Mouse (Mus musculus): ENCODE results near the gene Aplnr. TPM values are rescaled to one million over a fixed set of nuclear protein-coding genes. Genes with fewer than 3 reads are reported as not detected.

Aplnr gene
- polyA plus RNA-seq, 1 experiment from 2014 or later = 36.6 TPM

DNA sequence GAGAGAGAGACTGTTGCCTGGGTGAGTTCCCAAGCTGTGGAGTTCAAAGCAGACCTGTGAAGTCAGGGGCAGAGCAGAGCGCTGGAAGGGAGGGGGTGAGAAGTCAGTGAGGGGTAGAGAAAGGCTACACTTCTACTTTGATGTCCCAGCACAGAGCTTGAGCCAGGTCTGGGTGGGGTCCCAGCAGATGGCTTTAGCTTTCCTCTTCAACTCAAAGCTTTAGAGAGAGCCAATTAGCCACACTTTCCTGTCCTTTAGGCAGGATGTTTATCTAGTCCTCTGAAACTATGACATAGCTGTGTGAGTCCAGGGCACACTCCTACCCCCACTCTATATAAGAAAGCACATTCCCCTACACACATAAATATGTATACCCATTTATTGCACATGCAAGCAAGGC lies 4.3 kb upstream of the Aplnr start:
- Histone ChIP-seq H3K36me3 (ENCODE audit: control insufficient read depth, insufficient read depth, low read length) (no peaks in the 10 kb centered on the region), H3K4me1 (replicated peaks; ENCODE audit: control insufficient read depth, insufficient read depth, low read length) (no peaks in the 10 kb centered on the region), H3K4me2 (replicated peaks; ENCODE audit: low read depth, low read length) (no peak overlapping the region), H3K9me3 (ENCODE audit: control insufficient read depth, low read length) (no peaks in the 10 kb centered on the region), H3K27me3 (ENCODE audit: control insufficient read depth, insufficient read depth, low read length) (no peaks in the 10 kb centered on the region), H3K9ac (ENCODE audit: low read depth, low read length) (no peak overlapping the region), H3K27ac (ENCODE audit: low read depth, low read length) (no peak overlapping the region), H3K4me3 (ENCODE audit: low read depth, low read length) (no peak overlapping the region)
- 0% methylated on average over 1 of the region's 1 CpGs for whole genome bisulfite sequencing
- no peak for DNase-seq (ENCODE audit: low spot score)
- no peak for ATAC-seq (ENCODE audit: low FRiP score)

GRCm38 (mm10) chr2:85132204-85132603 lies 3.8 kb upstream of the Aplnr start:
- Histone ChIP-seq H3K4me3 (ENCODE audit: low read depth, low read length) (no peak overlapping the region), H3K36me3 (ENCODE audit: control insufficient read depth, insufficient read depth, low read length) (no peaks in the 10 kb centered on the region), H3K4me2 (replicated peaks; ENCODE audit: low read depth, low read length) (no peak overlapping the region), H3K9me3 (ENCODE audit: control insufficient read depth, low read length) (no peaks in the 10 kb centered on the region), H3K27me3 (ENCODE audit: control insufficient read depth, insufficient read depth, low read length) (no peaks in the 10 kb centered on the region), H3K9ac (ENCODE audit: low read depth, low read length) (no peak overlapping the region), H3K4me1 (replicated peaks; ENCODE audit: control insufficient read depth, insufficient read depth, low read length) (no peaks in the 10 kb centered on the region), H3K27ac (ENCODE audit: low read depth, low read length) (no peak overlapping the region)
- WGBS = 76% methylated on average over 2 of the region's 2 CpGs
- DNase-seq (ENCODE audit: low spot score) (no peak), ATAC-seq (ENCODE audit: low FRiP score) (no peak)

DNA sequence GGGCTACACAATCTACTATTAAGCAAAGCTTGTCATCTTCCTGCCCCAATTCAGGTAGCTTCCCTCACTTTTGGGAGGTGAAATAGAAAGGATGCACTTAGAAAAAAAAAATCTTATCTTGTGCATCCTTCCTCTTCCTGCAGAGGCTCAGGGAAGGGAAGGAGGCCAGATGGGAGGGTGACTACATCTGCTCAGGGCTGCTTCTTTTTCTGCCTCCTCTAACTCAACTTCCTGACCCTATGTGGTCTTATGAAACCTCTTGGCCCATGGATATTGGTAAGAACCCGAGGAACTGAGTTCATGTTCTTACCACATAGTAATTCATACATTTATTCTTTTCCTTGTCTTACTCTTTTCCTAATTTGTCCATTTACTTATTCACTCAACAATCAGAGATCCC lies 926 bp upstream of the Aplnr start:
- Histone ChIP-seq H3K27me3 (ENCODE audit: control insufficient read depth, insufficient read depth, low read length) (no peaks in the 10 kb centered on the region), H3K9ac (ENCODE audit: low read depth, low read length) (no peak overlapping the region), H3K4me2 (replicated peaks; ENCODE audit: low read depth, low read length) (no peak overlapping the region), H3K36me3 (ENCODE audit: control insufficient read depth, insufficient read depth, low read length) (no peaks in the 10 kb centered on the region), H3K27ac (ENCODE audit: low read depth, low read length) (no peak overlapping the region), H3K9me3 (ENCODE audit: control insufficient read depth, low read length) (no peaks in the 10 kb centered on the region), H3K4me1 (replicated peaks; ENCODE audit: control insufficient read depth, insufficient read depth, low read length) (no peaks in the 10 kb centered on the region), H3K4me3 (ENCODE audit: low read depth, low read length) (no peak overlapping the region)
- ATAC-seq (ENCODE audit: low FRiP score) (no peak), DNase-seq (ENCODE audit: low spot score) (no peak)
- 70% methylated on average over 1 of the region's 1 CpGs for WGBS

DNA sequence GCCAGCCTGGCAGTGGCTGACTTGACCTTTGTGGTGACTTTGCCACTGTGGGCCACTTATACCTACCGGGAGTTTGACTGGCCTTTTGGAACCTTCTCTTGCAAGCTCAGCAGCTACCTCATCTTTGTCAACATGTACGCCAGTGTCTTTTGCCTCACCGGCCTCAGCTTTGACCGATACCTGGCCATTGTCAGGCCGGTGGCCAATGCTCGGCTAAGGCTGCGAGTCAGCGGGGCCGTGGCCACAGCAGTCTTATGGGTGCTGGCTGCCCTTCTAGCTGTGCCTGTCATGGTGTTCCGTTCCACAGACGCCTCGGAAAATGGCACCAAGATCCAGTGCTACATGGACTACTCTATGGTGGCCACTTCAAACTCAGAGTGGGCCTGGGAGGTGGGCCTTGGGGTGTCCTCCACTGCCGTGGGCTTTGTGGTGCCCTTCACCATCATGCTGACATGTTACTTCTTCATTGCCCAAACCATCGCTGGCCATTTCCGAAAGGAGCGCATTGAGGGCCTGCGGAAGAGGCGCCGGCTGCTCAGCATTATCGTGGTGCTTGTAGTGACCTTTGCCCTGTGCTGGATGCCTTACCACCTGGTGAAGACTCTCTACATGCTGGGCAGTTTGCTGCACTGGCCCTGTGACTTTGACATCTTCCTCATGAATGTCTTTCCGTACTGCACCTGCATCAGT lies 951 bp downstream of the Aplnr start:
- DNase-seq (ENCODE audit: low spot score) (no peak), ATAC-seq (ENCODE audit: low FRiP score) (no peak)
- no peak overlapping the region for H3K4me2 ChIP-seq (replicated peaks; ENCODE audit: low read depth, low read length)
- H3K27ac ChIP-seq (ENCODE audit: low read depth, low read length) = no peak overlapping the region
- H3K36me3 ChIP-seq (ENCODE audit: control insufficient read depth, insufficient read depth, low read length) = no peaks in the 10 kb centered on the region
- no peak overlapping the region for H3K9ac ChIP-seq (ENCODE audit: low read depth, low read length)
- WGBS = 84% methylated on average over 21 of the region's 21 CpGs
- no peak overlapping the region for H3K4me3 ChIP-seq (ENCODE audit: low read depth, low read length)
- no peaks in the 10 kb centered on the region for H3K9me3 ChIP-seq (ENCODE audit: control insufficient read depth, low read length)
- H3K27me3 ChIP-seq (ENCODE audit: control insufficient read depth, insufficient read depth, low read length) = no peaks in the 10 kb centered on the region
- no peaks in the 10 kb centered on the region for H3K4me1 ChIP-seq (replicated peaks; ENCODE audit: control insufficient read depth, insufficient read depth, low read length)

GRCm38 (mm10) chr2:85137601-85138140 lies 1.6 kb downstream of the Aplnr start:
- ATAC-seq (ENCODE audit: low FRiP score) = no peak
- no peaks in the 10 kb centered on the region for H3K27me3 ChIP-seq (ENCODE audit: control insufficient read depth, insufficient read depth, low read length)
- 61% methylated on average over 10 of the region's 10 CpGs for WGBS
- no peaks in the 10 kb centered on the region for H3K4me1 ChIP-seq (replicated peaks; ENCODE audit: control insufficient read depth, insufficient read depth, low read length)
- no peak overlapping the region for H3K4me3 ChIP-seq (ENCODE audit: low read depth, low read length)
- no peak for DNase-seq (ENCODE audit: low spot score)
- H3K9ac ChIP-seq (ENCODE audit: low read depth, low read length) = no peak overlapping the region
- no peak overlapping the region for H3K27ac ChIP-seq (ENCODE audit: low read depth, low read length)
- H3K4me2 ChIP-seq (replicated peaks; ENCODE audit: low read depth, low read length) = no peak overlapping the region
- H3K36me3 ChIP-seq (ENCODE audit: control insufficient read depth, insufficient read depth, low read length) = no peaks in the 10 kb centered on the region
- H3K9me3 ChIP-seq (ENCODE audit: control insufficient read depth, low read length) = no peaks in the 10 kb centered on the region

DNA sequence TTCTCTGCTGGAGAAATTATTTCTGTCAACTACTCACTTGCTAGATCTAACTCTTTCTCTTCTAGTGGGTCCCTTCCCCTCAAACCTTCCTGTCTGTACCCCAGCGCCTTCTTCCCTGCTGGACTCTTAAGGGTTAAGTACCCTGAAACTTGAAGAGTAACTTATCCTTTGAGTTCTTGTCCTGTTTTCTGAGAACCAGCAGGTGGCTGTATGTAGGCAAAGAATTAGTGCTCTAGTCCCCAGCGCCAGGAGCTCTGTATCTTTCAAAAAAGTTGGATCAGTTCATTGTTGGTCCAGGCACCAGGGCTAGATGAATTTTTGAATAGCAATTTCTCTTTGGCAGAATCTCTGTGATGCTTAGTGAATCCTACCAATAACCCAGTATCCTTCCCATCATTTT lies 2.1 kb downstream of the Aplnr start:
- no peaks in the 10 kb centered on the region for H3K9me3 ChIP-seq (ENCODE audit: control insufficient read depth, low read length)
- WGBS = 40% methylated on average over 2 of the region's 2 CpGs

GRCm38 (mm10) chr2:85139393-85139792 lies 3.4 kb downstream of the Aplnr start:
- Histone ChIP-seq H3K9me3 (ENCODE audit: control insufficient read depth, low read length) (no peaks in the 10 kb centered on the region), H3K4me1 (replicated peaks; ENCODE audit: control insufficient read depth, insufficient read depth, low read length) (no peaks in the 10 kb centered on the region), H3K4me2 (replicated peaks; ENCODE audit: low read depth, low read length) (no peak overlapping the region), H3K27ac (ENCODE audit: low read depth, low read length) (no peak overlapping the region), H3K9ac (ENCODE audit: low read depth, low read length) (no peak overlapping the region), H3K4me3 (ENCODE audit: low read depth, low read length) (no peak overlapping the region), H3K36me3 (ENCODE audit: control insufficient read depth, insufficient read depth, low read length) (no peaks in the 10 kb centered on the region), H3K27me3 (ENCODE audit: control insufficient read depth, insufficient read depth, low read length) (no peaks in the 10 kb centered on the region)
- 59% methylated on average over 4 of the region's 4 CpGs for WGBS
- DNase-seq (ENCODE audit: low spot score) = no peak
- no peak for ATAC-seq (ENCODE audit: low FRiP score)

More for the DNA sequence above, 2.1 kb downstream of the Aplnr start:
- ATAC-seq (ENCODE audit: low FRiP score) = no peak
- no peaks in the 10 kb centered on the region for H3K36me3 ChIP-seq (ENCODE audit: control insufficient read depth, insufficient read depth, low read length)
- no peak overlapping the region for H3K9ac ChIP-seq (ENCODE audit: low read depth, low read length)
- H3K4me3 ChIP-seq (ENCODE audit: low read depth, low read length) = no peak overlapping the region
- no peak overlapping the region for H3K27ac ChIP-seq (ENCODE audit: low read depth, low read length)
- H3K4me2 ChIP-seq (replicated peaks; ENCODE audit: low read depth, low read length) = no peak overlapping the region
- no peaks in the 10 kb centered on the region for H3K27me3 ChIP-seq (ENCODE audit: control insufficient read depth, insufficient read depth, low read length)
- DNase-seq (ENCODE audit: low spot score) = no peak
- H3K4me1 ChIP-seq (replicated peaks; ENCODE audit: control insufficient read depth, insufficient read depth, low read length) = no peaks in the 10 kb centered on the region

- H3K36me3 ChIP-seq (ENCODE audit: control insufficient read depth, insufficient read depth, low read length) = no peaks in the 10 kb centered on the region
- H3K4me2 ChIP-seq (replicated peaks; ENCODE audit: low read depth, low read length) = no peak overlapping the region
- H3K27me3 ChIP-seq (ENCODE audit: control insufficient read depth, insufficient read depth, low read length) = no peaks in the 10 kb centered on the region
- H3K9me3 ChIP-seq (ENCODE audit: control insufficient read depth, low read length) = no peaks in the 10 kb centered on the region
- H3K9ac ChIP-seq (ENCODE audit: low read depth, low read length) = no peak overlapping the region
- DNase-seq (ENCODE audit: low spot score) (no peak), ATAC-seq (ENCODE audit: low FRiP score) (no peak)
- no peak overlapping the region for H3K4me3 ChIP-seq (ENCODE audit: low read depth, low read length)
- WGBS = 69% methylated on average over 7 of the region's 7 CpGs
- H3K4me1 ChIP-seq (replicated peaks; ENCODE audit: control insufficient read depth, insufficient read depth, low read length) = no peaks in the 10 kb centered on the region
- H3K27ac ChIP-seq (ENCODE audit: low read depth, low read length) = no peak overlapping the region
These were observed 3.8 kb downstream of the Aplnr start for GRCm38 (mm10) chr2:85139846-85140245.

DNA sequence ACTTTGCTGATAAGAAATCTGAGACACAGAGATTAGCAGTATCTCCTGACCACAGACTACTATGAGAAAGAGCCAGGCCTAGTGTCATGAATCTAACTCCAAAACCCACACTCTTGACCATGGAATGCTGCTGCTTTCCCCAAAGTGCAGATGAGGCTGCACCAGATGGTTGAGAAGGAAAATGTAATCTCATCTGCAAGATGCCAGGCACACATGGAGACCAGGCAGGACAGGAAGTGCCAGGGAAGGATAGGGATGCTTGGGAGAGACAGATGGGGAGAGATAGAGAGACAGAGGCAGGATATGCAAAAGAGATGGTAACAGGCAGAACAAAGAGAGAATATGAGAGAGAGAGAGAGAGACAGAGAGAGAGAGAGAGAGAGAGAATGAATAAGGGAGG lies 4.8 kb downstream of the Aplnr start:
- ATAC-seq (ENCODE audit: low FRiP score) (no peak), DNase-seq (ENCODE audit: low spot score) (no peak)
- H3K27me3 ChIP-seq (ENCODE audit: control insufficient read depth, insufficient read depth, low read length) = no peaks in the 10 kb centered on the region
- no peak overlapping the region for H3K27ac ChIP-seq (ENCODE audit: low read depth, low read length)
- no peak overlapping the region for H3K9ac ChIP-seq (ENCODE audit: low read depth, low read length)
- H3K9me3 ChIP-seq (ENCODE audit: control insufficient read depth, low read length) = no peaks in the 10 kb centered on the region
- H3K4me2 ChIP-seq (replicated peaks; ENCODE audit: low read depth, low read length) = no peak overlapping the region
- H3K4me3 ChIP-seq (ENCODE audit: low read depth, low read length) = no peak overlapping the region
- no peaks in the 10 kb centered on the region for H3K4me1 ChIP-seq (replicated peaks; ENCODE audit: control insufficient read depth, insufficient read depth, low read length)
- no peaks in the 10 kb centered on the region for H3K36me3 ChIP-seq (ENCODE audit: control insufficient read depth, insufficient read depth, low read length)

Measured in hindbrain, embryonic 11.5 days (tissue).